Mouse (Mus musculus) urinary bladder, postnatal 0 days (tissue): ENCODE results near the gene 1110032A03Rik. TPM values are rescaled to one million over a fixed set of nuclear protein-coding genes. Genes with fewer than 3 reads are reported as not detected.

Source experiments
- polyA plus RNA-seq: library from polyadenylated mRNA; unstranded; fragments of >200 nt; fragmentation: Nextera tagmentation; extraction: Ambion mirVana; gene quantifications from 2 replicates; pipeline ENCODE4 v1.2.1, GENCODE M21; 2015

Gene 1110032A03Rik
- 31.9 and 33.0 TPM in 2 replicates for polyA plus RNA-seq

DNA sequence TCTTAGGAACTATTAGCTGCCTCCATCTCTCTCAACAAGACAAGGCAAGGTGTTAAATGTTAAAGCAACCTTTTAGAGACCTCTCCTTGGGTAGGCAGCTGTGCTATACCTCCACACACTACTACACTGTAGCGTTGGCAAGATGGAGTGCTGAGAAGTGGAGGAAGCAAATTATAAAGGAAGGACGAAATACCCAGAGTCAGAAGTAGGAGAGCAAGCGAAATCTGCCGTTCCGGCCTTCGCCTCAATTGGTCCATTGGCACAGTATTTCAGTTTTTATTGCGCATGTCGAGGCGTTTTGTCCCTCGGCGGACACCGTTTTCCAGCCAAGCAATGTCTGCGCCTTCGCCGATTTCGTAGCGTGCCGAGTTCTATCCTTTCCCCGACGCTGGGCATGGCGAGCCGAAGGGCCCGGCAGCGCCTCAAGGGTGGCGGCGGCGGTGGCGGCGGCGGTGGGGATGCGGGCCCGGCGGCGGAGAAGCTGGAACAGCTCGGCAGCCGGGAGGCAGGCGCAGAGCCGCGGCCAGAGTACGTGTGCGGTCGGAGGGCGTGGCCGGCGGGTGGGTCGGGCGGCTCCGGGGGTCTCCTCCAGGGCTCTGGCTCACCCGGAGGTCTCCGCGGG lies at the start of gene 1110032A03Rik, which contains the start of gene Alg9:
TSS of gene 1110032A03Rik (minus strand) at position 530 of the 622 bp plus-strand sequence.
TSS of gene Alg9 (plus strand) at position 29 of the 622 bp plus-strand sequence.

DNA sequence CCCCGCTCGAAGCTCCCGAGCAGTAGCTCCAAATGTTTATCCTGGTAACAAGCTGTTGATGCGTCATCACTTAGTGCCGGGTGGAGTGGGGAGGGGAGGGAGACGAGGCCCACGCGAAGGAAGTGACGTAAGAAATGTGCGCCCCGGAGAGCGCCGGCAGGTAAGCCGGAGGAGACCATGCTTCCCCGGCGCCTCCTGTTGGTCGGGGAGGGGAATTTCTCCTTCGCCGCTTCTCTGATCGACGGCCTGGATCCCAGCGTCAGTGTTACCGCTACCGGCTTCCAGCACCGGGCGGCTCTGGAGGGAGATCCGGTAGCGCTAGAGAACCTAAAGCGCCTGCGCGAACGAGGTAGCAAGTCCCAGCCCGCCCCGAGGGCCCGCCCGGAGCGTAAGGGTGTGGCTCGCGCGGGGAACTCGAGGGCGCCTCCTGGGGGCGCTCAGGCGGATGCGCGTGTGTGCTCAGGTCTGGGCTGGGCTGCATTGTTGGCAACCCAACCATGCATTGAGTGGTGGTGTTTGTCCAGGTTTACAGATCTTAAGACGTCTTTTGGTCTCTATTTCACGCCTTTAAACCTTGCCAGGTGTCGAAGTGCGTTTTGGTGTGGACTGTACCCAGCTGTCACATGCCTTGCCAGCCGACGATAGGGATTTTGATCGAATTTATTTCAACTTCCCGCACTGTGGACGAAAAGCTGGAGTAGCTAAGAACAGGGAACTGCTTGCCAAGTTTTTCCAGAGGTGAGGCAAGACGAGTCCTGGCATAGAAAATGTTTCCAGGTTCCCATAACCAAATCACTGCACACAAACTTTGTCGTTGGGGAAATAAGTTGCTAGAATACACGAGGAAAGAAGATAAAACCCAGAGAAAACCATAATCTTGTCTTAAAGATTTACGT lies 7.0 kb downstream of the 1110032A03Rik start, which contains the start of gene Fdxacb1:
TSS of gene Fdxacb1 (plus strand) at position 130 of the 896 bp plus-strand sequence.

DNA sequence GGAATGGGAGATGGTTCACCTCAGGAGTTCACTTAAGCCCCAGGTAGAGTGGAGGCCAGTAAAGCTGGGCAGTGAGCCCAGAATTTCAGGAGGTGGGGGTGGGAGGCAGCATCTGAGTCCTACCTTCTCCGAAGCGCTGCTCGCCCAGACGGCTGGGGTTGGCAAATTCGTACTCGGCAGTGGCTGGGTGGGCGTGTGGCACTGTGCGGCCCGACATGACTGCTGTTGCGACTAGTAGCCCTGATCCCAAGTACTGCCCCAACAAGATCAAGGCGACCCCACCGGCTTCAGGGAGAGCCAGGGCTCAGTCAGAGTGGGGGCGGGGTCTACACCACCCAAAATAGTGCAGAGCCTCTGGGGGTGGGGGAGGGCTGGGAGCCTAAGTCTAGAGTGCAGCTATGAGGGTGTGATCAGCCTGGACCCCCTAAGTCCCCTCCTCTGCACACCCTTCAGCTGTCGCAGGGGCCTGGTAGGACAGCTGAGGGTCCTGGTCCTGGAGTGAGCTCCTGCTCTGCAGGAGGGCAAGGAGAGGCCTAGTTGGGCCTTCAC lies 23.2 kb downstream of the 1110032A03Rik start, which contains the start of gene Hspb2:
TSS of gene Hspb2 (minus strand) at position 301 of the 549 bp plus-strand sequence.

GRCm38 (mm10) chr9:50751323-50751722 lies 24.0 kb downstream of the 1110032A03Rik start, which contains the start of gene Cryab:
Cryab (plus strand) TSS chr9:50751325.

GRCm38 (mm10) chr9:50746214-50746677 lies 29.1 kb downstream of the 1110032A03Rik start, which contains the start of gene 2310030G06Rik:
2310030G06Rik (minus strand) TSS chr9:50746536.

DNA sequence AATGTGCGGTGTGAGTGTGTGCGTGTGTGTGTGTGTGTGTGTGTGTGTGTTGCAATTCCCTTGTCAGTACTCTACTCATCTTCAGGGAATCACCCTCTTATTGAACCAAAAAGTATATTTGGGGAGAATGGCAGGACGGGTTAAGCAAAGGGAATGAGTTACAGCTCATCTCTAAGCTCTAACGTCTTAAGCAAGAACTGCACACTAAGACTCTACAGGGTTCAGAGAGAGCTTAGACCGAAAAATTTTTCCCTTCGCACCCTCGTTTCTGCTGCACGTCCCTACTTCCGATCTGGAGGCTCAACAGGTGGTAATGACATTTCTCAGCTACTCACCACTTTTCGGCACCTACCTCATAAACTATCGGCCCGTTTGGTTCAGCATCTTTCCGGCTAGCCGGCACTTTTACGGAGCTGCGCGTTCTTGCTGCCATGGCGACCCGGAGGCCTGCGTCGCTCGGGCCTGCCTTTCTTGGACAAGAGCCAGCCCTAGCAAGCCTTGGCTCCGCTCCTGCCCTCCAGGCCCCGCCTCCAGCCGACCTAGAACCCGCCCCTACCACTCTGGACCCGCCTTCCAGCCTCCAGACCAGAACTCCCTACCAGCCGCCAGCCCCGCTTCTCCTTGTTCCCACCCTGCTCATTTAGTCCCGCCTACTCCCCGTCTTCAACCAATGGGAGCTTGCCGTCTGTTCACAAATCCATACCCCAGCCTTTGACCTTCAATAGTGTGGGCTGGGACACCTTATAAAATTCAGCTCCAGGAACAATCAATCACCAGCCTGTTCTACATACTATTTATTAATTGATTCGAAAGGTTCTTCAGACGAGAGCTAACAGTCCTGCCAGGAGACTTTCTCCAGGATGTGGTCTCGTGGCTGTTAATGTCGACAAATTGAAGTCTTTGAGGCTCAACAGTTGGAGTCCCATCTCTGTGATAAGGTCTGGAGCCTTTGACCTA lies 36.1 kb downstream of the 1110032A03Rik start, which contains the start of gene Dixdc1:
TSS of gene Dixdc1 (minus strand) at position 604 of the 957 bp plus-strand sequence.

Other genes starting within 250 kb of the 1110032A03Rik start
- 64.4 and 72.6 TPM in 2 replicates for gene Pts, start 246.8 kb downstream of the 1110032A03Rik start, polyA plus RNA-seq
- 7.4 and 9.4 TPM in 2 replicates for gene Il18, start 220.7 kb downstream of the 1110032A03Rik start, polyA plus RNA-seq
- gene Bco2, start 220.3 kb downstream of the 1110032A03Rik start, polyA plus RNA-seq, result 0.15 and 0.30 TPM in 2 replicates
- gene Tex12, start 214.2 kb downstream of the 1110032A03Rik start, polyA plus RNA-seq, result not detected in 2 replicates
- 283 and 294 TPM in 2 replicates for gene Sdhd, start 171.7 kb downstream of the 1110032A03Rik start, polyA plus RNA-seq
- gene Timm8b, start 171.6 kb downstream of the 1110032A03Rik start, polyA plus RNA-seq, result 213 and 221 TPM in 2 replicates
- 1.5 and 1.8 TPM in 2 replicates for gene Pih1d2, start 158.2 kb downstream of the 1110032A03Rik start, polyA plus RNA-seq
- gene Nkapd1, start 158.1 kb downstream of the 1110032A03Rik start, polyA plus RNA-seq, result 12.5 and 14.8 TPM in 2 replicates
- 36.8 and 50.7 TPM in 2 replicates for gene Dlat, start 115.7 kb downstream of the 1110032A03Rik start, polyA plus RNA-seq
- 4.4 and 5.5 TPM in 2 replicates for gene Dixdc1, start 36.0 kb downstream of the 1110032A03Rik start, polyA plus RNA-seq
- gene 2310030G06Rik, start 29.0 kb downstream of the 1110032A03Rik start, polyA plus RNA-seq, result 8.0 and 8.8 TPM in 2 replicates
- gene Cryab, start 24.2 kb downstream of the 1110032A03Rik start, polyA plus RNA-seq, result 377 and 452 TPM in 2 replicates
- 50.8 and 52.8 TPM in 2 replicates for gene Hspb2, start 23.2 kb downstream of the 1110032A03Rik start, polyA plus RNA-seq
- 7.0 and 7.4 TPM in 2 replicates for gene Fdxacb1, start 7.3 kb downstream of the 1110032A03Rik start, polyA plus RNA-seq
- 19.1 and 20.0 TPM in 2 replicates for gene Alg9, start 501 bp downstream of the 1110032A03Rik start, polyA plus RNA-seq
- gene Ppp2r1b, start 69.8 kb upstream of the 1110032A03Rik start, polyA plus RNA-seq, result 21.8 and 23.2 TPM in 2 replicates
- gene Sik2, start 233.6 kb upstream of the 1110032A03Rik start, polyA plus RNA-seq, result 10.8 and 12.7 TPM in 2 replicates